Mouse (Mus musculus): Measurements from ENCODE around the gene Vsig10l.

DNA sequence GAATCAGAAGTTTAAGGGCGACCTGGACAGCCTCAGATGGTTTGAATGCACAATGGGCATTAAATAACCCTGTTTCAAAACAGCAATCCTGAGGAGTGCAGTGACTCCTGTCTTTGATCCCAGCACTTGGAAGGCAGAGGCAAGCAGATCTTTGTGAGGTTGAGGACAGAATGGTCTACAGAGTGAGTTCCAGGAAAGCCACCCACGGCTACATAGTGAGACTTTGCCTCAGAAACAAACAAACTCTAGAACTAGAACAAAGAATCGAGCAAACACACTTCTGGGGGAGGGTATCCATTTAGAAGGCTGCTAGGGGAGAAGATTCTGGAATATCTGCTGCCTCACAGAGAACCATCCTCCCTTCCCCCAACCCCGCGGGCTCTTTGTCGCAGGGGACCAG is 22.5 kb upstream of the Vsig10l start, which contains the start of gene Cldnd2:
- TF ChIP-seq CTCF (IDR thresholded peaks at IDR 0.05; ENCODE audit: control insufficient read depth, insufficient read depth, low read length), result no peak
- no peak for TF ChIP-seq POLR2A (IDR thresholded peaks at IDR 0.05; ENCODE audit: borderline replicate concordance, control insufficient read depth, low read depth, low read length)
